Mouse (Mus musculus) limb, embryonic 11.5 days (tissue): ENCODE data around the gene Dnajc28. TPM values are rescaled to one million over a fixed set of nuclear protein-coding genes. Genes with fewer than 3 reads are reported as not detected.

Source experiments
- ATAC-seq: fragments of 200-750 bp; cut with Nextera tagmentation; 2 replicates; pipeline ENCODE4 v1.8.0; 2017; ENCODE audit warnings: low read depth; ENCODE audit not compliant: insufficient number of reproducible peaks, low FRiP score, low TSS enrichment
- DNase-seq: peaks from one replicate; pipeline ENCODE4 v3.0.0-alpha.2; 2015; ENCODE audit warnings: low spot score
- H3K27ac ChIP-seq: fragments of 300-500 bp; sonication (generic); replicated peaks from 2 replicates; pipeline ENCODE4 v1.5.1; 2014; ENCODE audit warnings: low read depth, mild to moderate bottlenecking, low read length
- H3K27me3 ChIP-seq: fragments of 300-500 bp; sonication (generic); 2 replicates; pipeline ENCODE4 v1.6.1; 2014; ENCODE audit warnings: mild to moderate bottlenecking, low read length, mixed read lengths; ENCODE audit not compliant: control insufficient read depth, insufficient read depth
- H3K36me3 ChIP-seq: fragments of 300-500 bp; sonication (generic); 2 replicates; pipeline ENCODE4 v1.6.1; 2014; ENCODE audit warnings: mild to moderate bottlenecking, low read length, moderate library complexity, mixed read lengths; ENCODE audit not compliant: control insufficient read depth, insufficient read depth
- H3K4me1 ChIP-seq: fragments of 300-500 bp; sonication (generic); 2 replicates; pipeline ENCODE4 v1.6.1; 2014; ENCODE audit warnings: low read length, mixed read lengths; ENCODE audit not compliant: control insufficient read depth, insufficient read depth
- H3K4me2 ChIP-seq: fragments of 300-500 bp; sonication (generic); 2 replicates; pipeline ENCODE4 v1.6.1; 2014; ENCODE audit warnings: low read depth, mild to moderate bottlenecking, moderate library complexity; ENCODE audit not compliant: severe bottlenecking
- H3K4me3 ChIP-seq: fragments of 300-500 bp; sonication (generic); 2 replicates; pipeline ENCODE4 v1.5.1; 2014; ENCODE audit warnings: low read depth, low read length
- H3K9ac ChIP-seq: fragments of 300-500 bp; sonication (generic); 2 replicates; pipeline ENCODE4 v1.6.1; 2014; ENCODE audit warnings: mild to moderate bottlenecking, low read length
- H3K9me3 ChIP-seq: fragments of 300-500 bp; sonication (generic); 2 replicates; pipeline ENCODE4 v1.6.1; 2016; ENCODE audit warnings: low read length; ENCODE audit not compliant: control insufficient read depth
- WGBS: fragments of 180-500 bp; shearing (Covaris S2); extraction: QIAGEN DNeasy Blood & Tissue Kit; methylation state at CpG from one replicate; pipeline ENCODE4 v1.1.7; 2014; 5-methylcytosine and 5-hydroxymethylcytosine counted together
- polyA plus RNA-seq: library from polyadenylated mRNA; unstranded; fragments of >200 nt; fragmentation: Nextera tagmentation; extraction: Ambion mirVana; gene quantifications from 2 replicates; pipeline ENCODE4 v1.2.1, GENCODE M21; 2014

Dnajc28 gene
- polyA plus RNA-seq, 1 experiment from 2014 or later: 6.4 TPM

GRCm38 (mm10) chr16:91644901-91645300, 26.1 kb upstream of the Dnajc28 start:
- Histone ChIP-seq H3K27me3 (no peaks in the 10 kb centered on the region), H3K4me3 (no peak overlapping the region), H3K36me3 (peaks cover 9% of the 10 kb centered on the region; the same call in 1 of the 2 replicates), H3K4me1 (0 out of 2 replicates have a peak, but pooled peaks cover 3% of the 10 kb centered on the region), H3K27ac (no peak overlapping the region), H3K4me2 (no peak overlapping the region), H3K9me3 (no peaks in the 10 kb centered on the region), H3K9ac (no peak overlapping the region)
- no peak for ATAC-seq
- no peak for DNase-seq
- WGBS: 82% methylated on average over 2 of the region's 2 CpGs

GRCm38 (mm10) chr16:91640171-91640570, 21.3 kb upstream of the Dnajc28 start:
- Histone ChIP-seq H3K9me3 (no peaks in the 10 kb centered on the region), H3K9ac (no peak overlapping the region), H3K4me2 (no peak overlapping the region), H3K36me3 (peaks cover 27% of the 10 kb centered on the region), H3K4me3 (no peak overlapping the region), H3K27me3 (no peaks in the 10 kb centered on the region), H3K4me1 (no peaks in the 10 kb centered on the region), H3K27ac (no peak overlapping the region)
- DNase-seq: no peak
- no peak for ATAC-seq
- 94% methylated on average over 8 of the region's 8 CpGs for WGBS

- Histone ChIP-seq H3K9ac (no peak overlapping the region), H3K4me2 (no peak overlapping the region), H3K27me3 (no peaks in the 10 kb centered on the region), H3K4me1 (no peaks in the 10 kb centered on the region), H3K4me3 (no peak overlapping the region), H3K9me3 (no peaks in the 10 kb centered on the region), H3K27ac (no peak overlapping the region), H3K36me3 (peaks cover 30% of the 10 kb centered on the region)
- no peak for DNase-seq
- no peak for ATAC-seq
- WGBS: 92% methylated on average over 2 of the region's 2 CpGs
Measured at GRCm38 (mm10) chr16:91639636-91640035, 20.8 kb upstream of the Dnajc28 start.

- WGBS: 96% methylated on average over 5 of the region's 5 CpGs
- DNase-seq (no peak), ATAC-seq (no peak)
- Histone ChIP-seq H3K4me1 (no peaks in the 10 kb centered on the region), H3K27ac (no peak overlapping the region), H3K4me2 (no peak overlapping the region), H3K9me3 (no peaks in the 10 kb centered on the region), H3K9ac (no peak overlapping the region), H3K4me3 (no peak overlapping the region), H3K27me3 (no peaks in the 10 kb centered on the region), H3K36me3 (peaks cover 30% of the 10 kb centered on the region)
Measured at GRCm38 (mm10) chr16:91639161-91639560, 20.3 kb upstream of the Dnajc28 start.

- no peak overlapping the region for H3K4me2 ChIP-seq
- H3K27ac ChIP-seq: no peak overlapping the region
- 91% methylated on average over 12 of the region's 12 CpGs for WGBS
- no peak overlapping the region for H3K9ac ChIP-seq
- H3K27me3 ChIP-seq: no peaks in the 10 kb centered on the region
- no peak for ATAC-seq
- H3K36me3 ChIP-seq: peaks cover 29% of the 10 kb centered on the region
- no peaks in the 10 kb centered on the region for H3K9me3 ChIP-seq
- H3K4me1 ChIP-seq: no peaks in the 10 kb centered on the region
- DNase-seq: no peak
- no peak overlapping the region for H3K4me3 ChIP-seq
Measured at GRCm38 (mm10) chr16:91633641-91634040, 14.8 kb upstream of the Dnajc28 start.

- Histone ChIP-seq H3K27me3 (no peaks in the 10 kb centered on the region), H3K9ac (no peak overlapping the region), H3K36me3 (peaks cover 29% of the 10 kb centered on the region), H3K4me3 (no peak overlapping the region), H3K4me2 (no peak overlapping the region), H3K27ac (no peak overlapping the region), H3K9me3 (no peaks in the 10 kb centered on the region), H3K4me1 (no peaks in the 10 kb centered on the region)
- WGBS: 94% methylated on average over 7 of the region's 7 CpGs
- ATAC-seq (no peak), DNase-seq (no peak)
Measured at GRCm38 (mm10) chr16:91632940-91633339, 14.1 kb upstream of the Dnajc28 start.

GRCm38 (mm10) chr16:91632439-91632838, 13.6 kb upstream of the Dnajc28 start:
- Histone ChIP-seq H3K36me3 (peaks cover 24% of the 10 kb centered on the region), H3K4me2 (no peak overlapping the region), H3K9me3 (no peaks in the 10 kb centered on the region), H3K9ac (no peak overlapping the region), H3K4me3 (no peak overlapping the region), H3K27me3 (no peaks in the 10 kb centered on the region), H3K4me1 (no peaks in the 10 kb centered on the region), H3K27ac (no peak overlapping the region)
- ATAC-seq (no peak), DNase-seq (no peak)
- WGBS: 90% methylated on average over 5 of the region's 5 CpGs

- Histone ChIP-seq H3K4me1 (no peaks in the 10 kb centered on the region), H3K9ac (no peak overlapping the region), H3K27me3 (no peaks in the 10 kb centered on the region), H3K36me3 (peaks cover 20% of the 10 kb centered on the region), H3K4me3 (no peak overlapping the region), H3K27ac (no peak overlapping the region), H3K4me2 (no peak overlapping the region), H3K9me3 (no peaks in the 10 kb centered on the region)
- ATAC-seq (no peak), DNase-seq (no peak)
- WGBS: 79% methylated on average over 1 of the region's 1 CpGs
Measured at GRCm38 (mm10) chr16:91630584-91630983, 11.8 kb upstream of the Dnajc28 start.

GRCm38 (mm10) chr16:91629749-91630148, 10.9 kb upstream of the Dnajc28 start:
- H3K4me2 ChIP-seq: no peak overlapping the region
- H3K27ac ChIP-seq: no peak overlapping the region
- ATAC-seq (no peak), DNase-seq (no peak)
- H3K9ac ChIP-seq: no peak overlapping the region
- no peaks in the 10 kb centered on the region for H3K9me3 ChIP-seq
- peaks cover 24% of the 10 kb centered on the region for H3K36me3 ChIP-seq
- WGBS: 84% methylated on average over 4 of the region's 4 CpGs
- H3K27me3 ChIP-seq: no peaks in the 10 kb centered on the region
- H3K4me1 ChIP-seq: no peaks in the 10 kb centered on the region
- no peak overlapping the region for H3K4me3 ChIP-seq
